Mouse (Mus musculus) urinary bladder, postnatal 14 days (tissue): ENCODE results near the gene Cfap161.

Source experiments
- DNase-seq: peaks from one replicate; pipeline ENCODE4 v3.0.0; 2021; ENCODE audit warnings: low spot score

Gene Cfap161

GRCm38 (mm10) chr7:83794705-83795104 is at the start of gene Cfap161:
TSS of gene Cfap161 (minus strand) at chr7:83794880.
- peak; percentile 11 for DNase-seq

- no peak for DNase-seq
Measured at GRCm38 (mm10) chr7:83842486-83843259, 48.0 kb upstream of the Cfap161 start.

DNA sequence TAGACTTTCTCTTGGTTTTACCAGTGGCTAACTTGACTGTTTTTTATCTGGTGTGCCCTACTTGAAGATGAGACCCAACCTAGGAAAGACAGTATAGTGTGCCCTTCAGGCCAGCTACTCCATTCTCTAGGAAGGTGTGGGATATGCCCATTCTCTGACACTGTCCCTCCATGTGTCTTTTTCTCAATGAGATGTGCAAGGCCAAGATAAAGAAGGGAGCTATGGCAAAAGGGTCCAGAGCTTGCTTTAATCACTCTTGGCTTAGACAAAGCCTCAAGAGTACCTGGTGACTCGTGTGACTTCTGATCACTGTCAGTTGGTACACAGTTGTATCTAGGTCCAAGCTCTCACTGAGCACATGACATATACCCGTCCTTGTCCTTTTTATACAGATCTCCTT is 45.4 kb upstream of the Cfap161 start:
- no peak for DNase-seq

DNA sequence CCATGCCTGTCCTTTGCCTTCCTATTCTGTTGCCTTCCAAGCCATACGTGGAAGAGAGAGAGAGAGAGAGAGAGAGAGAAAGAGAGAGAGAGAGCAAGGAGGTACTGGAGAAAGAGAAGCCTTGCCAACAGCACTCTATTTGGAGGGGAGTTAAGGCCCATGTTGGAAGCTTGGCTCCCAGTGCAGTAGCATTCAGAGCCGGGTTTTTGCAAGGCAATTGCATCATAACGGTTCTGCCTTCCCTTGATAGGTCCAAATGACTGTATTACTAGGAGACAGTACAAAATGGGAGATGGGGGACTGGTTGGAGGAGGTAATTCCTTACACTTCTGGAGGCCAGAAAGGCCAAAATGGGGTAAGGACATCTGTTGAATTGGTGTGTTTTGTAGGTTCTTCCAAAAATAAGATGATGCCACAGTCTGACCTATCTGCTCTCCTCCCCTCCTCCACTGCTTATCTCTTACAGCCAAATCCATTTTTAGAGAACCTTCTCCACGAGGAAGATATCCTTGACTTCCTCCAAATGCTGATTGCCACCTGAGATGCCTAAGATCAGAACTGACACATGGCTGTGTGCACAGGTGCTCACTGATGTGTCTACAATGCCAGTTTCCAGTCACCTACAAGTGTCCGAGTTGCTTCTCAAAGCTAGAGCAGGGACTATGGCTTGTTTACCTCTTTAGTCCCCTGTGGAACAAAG is 44.0 kb upstream of the Cfap161 start:
- DNase-seq = no peak

GRCm38 (mm10) chr7:83829355-83829754 is 34.7 kb upstream of the Cfap161 start:
- no peak for DNase-seq

- DNase-seq = no peak
Measured at GRCm38 (mm10) chr7:83827402-83828076, 32.9 kb upstream of the Cfap161 start.

DNA sequence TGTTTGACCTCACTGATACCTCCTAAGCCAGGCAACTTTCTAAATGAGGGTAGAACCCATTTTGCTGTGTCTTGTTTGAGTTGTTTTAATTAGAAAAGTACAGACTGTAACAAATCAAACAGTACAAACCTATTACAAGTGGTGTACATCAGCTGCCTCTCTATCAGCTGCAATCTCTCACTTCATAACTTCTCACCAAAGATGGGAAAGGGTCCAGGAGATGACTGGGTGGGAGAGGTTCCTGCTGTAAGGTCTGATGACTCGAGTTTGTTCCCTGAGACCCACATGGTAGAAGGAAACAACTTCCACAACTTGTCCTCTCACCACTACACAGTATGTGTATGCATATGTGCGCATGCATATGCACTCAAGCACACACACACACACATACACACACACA is 32.1 kb upstream of the Cfap161 start:
- no peak for DNase-seq

DNA sequence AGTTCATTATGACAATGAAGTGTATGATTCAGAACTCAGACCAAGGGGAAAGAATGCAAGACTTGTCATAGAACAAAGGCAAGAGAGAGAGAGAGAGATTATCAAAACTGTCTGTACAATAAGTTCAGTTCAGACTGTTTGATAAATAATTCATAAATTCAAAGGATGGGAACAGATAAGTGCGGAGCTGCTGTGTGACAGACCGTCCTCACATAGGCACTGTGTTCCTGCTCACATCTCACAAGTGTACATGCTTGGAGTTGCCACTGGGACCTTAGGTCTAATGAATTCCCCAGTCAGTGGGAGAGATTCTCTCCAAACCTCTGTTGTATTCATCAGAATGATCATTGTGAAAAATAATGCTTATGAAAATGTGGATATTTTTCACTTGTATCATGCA is 27.3 kb upstream of the Cfap161 start:
- DNase-seq = no peak

- no peak for DNase-seq
Measured at GRCm38 (mm10) chr7:83816886-83817285, 22.2 kb upstream of the Cfap161 start.

DNA sequence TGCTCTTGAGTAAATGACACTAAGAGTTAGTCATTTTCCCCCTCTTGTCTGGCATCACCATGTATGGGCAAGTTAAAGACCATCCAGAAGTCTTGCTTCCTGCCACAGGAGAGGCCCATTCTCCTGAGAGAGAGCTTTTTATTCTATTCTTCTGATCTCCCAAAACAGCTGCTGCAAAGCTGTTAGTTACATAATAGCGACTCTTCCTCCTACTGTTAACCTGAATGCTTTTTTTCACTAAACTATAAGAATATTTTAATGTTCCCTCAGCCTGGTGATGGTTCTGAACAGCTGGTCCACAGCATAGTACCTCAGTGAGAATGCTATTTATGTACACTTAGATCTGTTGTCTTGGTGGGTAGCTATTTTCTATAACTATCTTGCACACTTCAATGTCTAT is 21.0 kb upstream of the Cfap161 start:
- no peak for DNase-seq

- DNase-seq = peak; percentile 23
Measured at GRCm38 (mm10) chr7:83813993-83814392, 19.3 kb upstream of the Cfap161 start.

DNA sequence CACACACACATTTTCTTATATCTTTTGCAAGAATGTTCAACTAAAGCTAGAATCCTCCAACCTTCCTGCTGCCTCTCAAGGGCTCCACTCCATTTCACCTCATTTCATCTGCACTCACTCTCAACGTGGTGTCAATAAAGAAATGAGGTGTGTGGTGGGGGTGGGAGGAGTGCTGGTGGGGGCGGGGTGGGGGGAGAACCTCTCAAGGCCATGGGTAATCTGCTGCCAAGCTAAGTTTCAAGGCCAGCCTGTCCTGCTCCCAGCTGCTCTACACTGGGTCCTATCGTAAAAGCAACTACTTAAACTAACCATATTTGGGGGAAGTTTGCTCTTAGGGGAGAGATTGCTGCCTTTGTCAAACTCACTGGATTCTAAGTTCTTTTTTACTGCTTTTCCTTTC is 18.8 kb upstream of the Cfap161 start:
- DNase-seq = no peak

DNA sequence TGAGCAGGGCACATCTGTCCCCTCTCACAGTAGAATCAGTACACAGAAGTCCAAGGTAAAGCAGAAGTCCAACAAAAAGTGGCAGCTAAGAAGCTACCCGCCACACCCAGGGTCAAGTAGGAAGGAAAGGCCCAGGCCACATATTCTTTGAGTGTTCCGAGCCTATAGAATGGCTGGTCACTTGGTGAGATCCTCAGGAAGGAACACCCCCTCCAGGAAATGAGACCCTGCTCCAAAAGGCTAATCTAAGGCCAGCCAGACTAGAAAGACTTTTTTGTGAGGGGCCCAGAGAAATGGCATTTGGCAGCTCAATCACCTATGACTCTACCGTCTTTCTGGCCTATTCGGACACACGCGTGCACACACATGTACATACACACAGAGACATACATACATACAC is 18.3 kb upstream of the Cfap161 start:
- DNase-seq = no peak

GRCm38 (mm10) chr7:83812581-83812980 is 17.9 kb upstream of the Cfap161 start:
- DNase-seq = no peak

DNA sequence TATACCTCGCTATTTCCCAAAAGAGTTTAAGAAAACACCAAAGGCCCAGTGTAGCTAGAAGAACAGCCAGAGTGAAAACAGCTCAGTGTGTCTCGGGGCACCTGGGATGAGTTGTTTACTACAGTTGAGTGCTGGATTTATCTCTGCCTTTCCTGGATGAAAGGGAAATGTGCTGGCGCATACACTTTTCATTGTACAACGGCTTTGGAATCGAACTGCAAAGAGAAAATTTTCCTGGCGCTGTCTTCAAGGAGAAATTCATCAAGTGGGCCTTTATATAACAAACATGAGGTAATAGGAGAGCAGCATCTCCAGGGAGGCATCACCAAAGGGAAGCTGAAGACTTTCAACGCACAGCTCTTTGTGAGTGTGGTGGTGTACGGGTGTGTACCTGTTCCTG is 17.2 kb upstream of the Cfap161 start:
- DNase-seq = no peak

DNA sequence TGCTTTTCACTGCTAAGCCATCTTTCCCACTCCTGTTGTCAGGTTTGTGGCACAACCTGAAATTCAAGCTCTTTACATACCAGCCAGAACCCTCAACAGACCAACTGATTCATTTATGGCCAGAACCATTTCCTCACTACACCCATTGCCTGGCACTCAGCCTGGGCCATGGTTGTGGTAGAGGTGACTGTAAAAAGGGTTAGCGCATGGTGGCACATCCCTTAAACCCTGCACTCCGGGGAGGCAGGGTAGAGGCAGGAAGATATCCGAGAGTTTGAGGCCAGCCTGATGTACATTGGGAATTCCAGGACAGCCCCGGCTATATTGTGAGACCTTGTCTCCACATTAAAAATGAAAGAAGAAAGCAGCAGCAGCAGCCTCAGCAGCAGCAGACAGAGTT is 16.8 kb upstream of the Cfap161 start:
- DNase-seq = no peak

DNA sequence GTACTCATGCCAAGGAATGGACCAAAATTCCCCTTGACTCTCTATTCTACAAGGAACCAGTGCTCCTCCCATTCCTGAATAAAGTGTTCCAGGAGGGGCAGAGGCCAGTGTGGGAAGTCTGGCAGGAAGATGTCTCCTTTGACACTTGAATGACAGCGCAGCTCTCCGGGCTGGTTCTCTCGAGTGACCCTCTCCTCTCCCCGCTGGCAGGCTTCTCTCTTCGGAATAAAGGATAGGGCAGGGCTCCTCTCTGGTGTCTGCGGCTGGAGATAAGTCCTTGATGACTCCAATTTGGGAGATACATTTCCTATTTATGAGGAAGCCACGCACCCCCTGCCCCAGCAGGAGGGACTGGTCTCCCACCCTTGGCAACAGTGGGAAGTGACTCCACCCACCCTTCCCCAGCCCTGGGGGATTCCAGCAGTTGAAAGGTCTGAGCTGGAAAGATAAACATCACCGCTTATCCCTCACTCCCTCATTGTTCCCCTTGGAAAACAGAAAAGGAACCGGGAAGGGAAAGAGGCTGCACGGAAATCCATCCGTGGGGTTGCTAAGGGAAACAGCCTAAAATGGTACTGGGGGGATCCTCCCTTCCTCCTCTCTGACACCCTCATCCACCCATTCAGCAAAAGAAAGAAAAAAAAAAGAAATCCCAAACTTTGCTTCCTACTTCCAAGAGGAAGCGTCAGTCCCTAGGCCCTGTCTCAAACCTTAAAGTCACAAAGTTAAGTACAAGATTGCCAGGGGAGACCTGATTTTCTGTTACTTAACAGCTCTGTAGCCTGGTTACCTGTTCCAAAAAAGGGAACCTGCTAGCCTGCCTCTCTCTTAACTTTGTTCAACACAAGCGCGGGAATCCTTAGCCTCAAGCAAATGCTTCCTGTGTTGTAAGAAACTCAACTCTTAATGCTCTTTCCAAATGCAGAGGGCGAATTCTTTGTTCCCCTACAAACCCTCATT is 15.7 kb upstream of the Cfap161 start:
- DNase-seq = no peak

DNA sequence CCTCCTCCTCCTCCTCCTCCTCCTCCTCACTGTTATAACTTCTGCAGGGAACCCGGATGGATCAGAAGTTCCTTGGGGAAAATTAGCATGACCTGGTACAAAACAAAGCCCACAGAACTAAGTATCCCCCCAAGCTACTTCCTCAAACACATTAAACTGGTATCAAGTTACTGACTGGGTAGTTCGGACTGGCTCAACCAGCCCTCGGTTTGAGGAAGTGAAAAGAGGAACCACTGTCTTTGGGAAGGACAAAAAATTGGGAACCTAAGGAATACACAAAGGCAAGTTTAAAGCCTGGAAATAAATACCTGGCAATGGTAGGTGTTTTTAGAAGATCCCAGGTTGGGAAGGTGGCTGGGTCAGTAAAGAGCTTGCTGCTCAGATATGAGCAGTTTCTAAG is 15.0 kb upstream of the Cfap161 start:
- no peak for DNase-seq

GRCm38 (mm10) chr7:83809060-83809459 is 14.4 kb upstream of the Cfap161 start:
- no peak for DNase-seq

DNA sequence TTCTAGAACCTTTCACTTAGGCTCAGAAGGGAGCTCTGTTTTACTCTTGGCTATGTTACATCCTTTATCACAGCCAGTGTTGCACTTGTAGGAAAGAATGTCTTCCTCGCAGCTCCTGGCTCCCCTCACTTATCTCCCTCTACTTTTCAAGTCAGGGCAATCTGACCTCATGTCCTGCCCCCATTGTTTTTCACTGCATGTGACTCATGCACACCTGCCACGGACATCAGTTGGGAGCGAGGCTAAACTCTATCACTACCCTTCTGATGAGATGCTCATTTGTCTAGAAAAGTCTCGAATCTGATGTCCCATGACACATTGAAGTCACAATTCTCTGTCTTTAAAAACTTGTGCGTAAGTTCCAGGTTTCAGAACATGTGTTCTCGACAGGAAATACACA is 12.3 kb upstream of the Cfap161 start:
- DNase-seq = no peak

- no peak for DNase-seq
Measured at GRCm38 (mm10) chr7:83803777-83804176, 9.1 kb upstream of the Cfap161 start.

- DNase-seq = no peak
Measured at GRCm38 (mm10) chr7:83802509-83802908, 7.8 kb upstream of the Cfap161 start.
